Mouse (Mus musculus) Patski (cell line): ENCODE measurements around the gene Mgat2. TPM values are rescaled to one million over a fixed set of nuclear protein-coding genes. Genes with fewer than 3 reads are reported as not detected.
"Not testable (repeated sequence)": the region's sequence is repeated elsewhere in the genome, so short reads cannot be mapped to it uniquely, and the experiment has no call there.

Experiments
- ATAC-seq: fragments of 100-300 bp; one replicate; pipeline ENCODE4 v1.8.0; 2021
- CTCF ChIA-PET: fragments of 350-600 bp; sonication (Branson Sonifier 250); formaldehyde crosslinking; loops from one replicate; lab custom pipeline; 2022; ENCODE audit warnings: inconsistent platforms; lab: Charles Lee
- POLR2A ChIA-PET: fragments of 350-600 bp; sonication (Branson Sonifier 250); formaldehyde crosslinking; loops from one replicate; lab custom pipeline; 2022; ENCODE audit warnings: antibody characterized with exemption, inconsistent platforms; lab: Charles Lee
- DNase-seq: peaks from one replicate; pipeline ENCODE4 v3.0.0-alpha.2; 2011; ENCODE audit warnings: low read depth, low spot score
- H3K27me3 ChIP-seq: fragments of 371-371 bp; one replicate; pipeline ENCODE4 v1.5.1; 2021
- CTCF ChIP-seq: fragments of 100-300 bp; IDR thresholded peaks from one replicate; pipeline ENCODE4 v1.5.1; 2021
- in situ Hi-C: fragments of 300-500 bp; cut with MboI; formaldehyde crosslinking; loops from 3 replicates; pipeline ENCODE4 v1.11.1; 2018; ENCODE audit warnings: low pct_unique_long_range_greater_than_20kb, mixed read lengths
- polyA plus RNA-seq: library from polyadenylated mRNA; unstranded; gene quantifications from one replicate; pipeline ENCODE4 v1.2.3, GENCODE M21; 2021

Mgat2 gene
- polyA plus RNA-seq, 1 experiment from 2014 or later: 65.9 TPM

GRCm38 (mm10) chr12:69159578-69159940, 24.4 kb upstream of the Mgat2 start:
- no peaks in the 10 kb centered on the region for H3K27me3 ChIP-seq
- peak; percentile 69 for TF ChIP-seq CTCF
- ATAC-seq: peak; percentile 18
- ChIA-PET POLR2A (no interaction called here), CTCF (interaction anchor here (1.6 kb wide), 1 partner anchor 11 kb away, joined by 3 read pairs; no protein-coding TSS in a partner anchor)
- in situ Hi-C loops: no loop called here
- DNase-seq: no peak

- DNase-seq, CTCF ChIA-PET, in situ Hi-C loops, ATAC-seq, POLR2A ChIA-PET, H3K27me3 ChIP-seq: not testable (repeated sequence)
These were observed 23.3 kb upstream of the Mgat2 start for GRCm38 (mm10) chr12:69160677-69161076.

DNA sequence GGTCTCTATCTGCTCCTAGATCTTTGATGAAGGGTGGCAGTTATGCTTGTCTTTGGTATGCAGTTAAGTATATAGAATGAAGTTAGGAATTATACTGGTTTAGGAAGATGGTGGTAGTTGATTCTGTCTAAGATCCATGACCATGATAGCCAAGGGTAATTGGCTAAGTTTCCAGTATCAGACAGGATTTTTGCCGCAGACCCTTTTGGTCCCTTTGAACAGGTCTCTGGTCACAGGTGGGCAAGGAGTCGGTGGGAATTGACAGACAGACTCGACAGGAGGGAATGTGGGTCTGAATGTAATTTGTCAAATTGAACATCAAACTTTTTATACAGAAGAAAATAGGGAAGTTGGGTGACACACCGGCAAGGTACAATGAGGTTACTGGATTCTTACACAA, 20.4 kb upstream of the Mgat2 start:
- CTCF ChIA-PET, in situ Hi-C loops, POLR2A ChIA-PET, DNase-seq, H3K27me3 ChIP-seq, ATAC-seq: not testable (repeated sequence)

DNA sequence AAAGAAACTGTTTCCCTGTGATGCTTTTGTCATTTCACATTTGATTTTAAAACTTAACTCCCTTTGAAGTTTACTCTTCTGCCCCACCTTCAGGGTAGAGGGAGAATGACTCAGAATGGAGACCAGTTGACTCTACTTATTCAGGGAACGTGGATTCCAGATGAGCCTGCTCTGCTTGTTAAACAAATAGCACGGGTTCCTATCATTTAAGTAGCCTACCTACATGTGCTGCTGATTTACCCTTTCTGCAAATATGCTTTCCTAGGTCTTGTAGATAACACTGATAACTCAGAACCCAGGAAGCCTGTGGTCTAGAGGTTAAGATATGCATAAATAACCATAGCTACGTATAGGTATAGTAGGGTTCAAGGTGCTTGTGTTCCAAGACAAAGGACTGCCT, 19.1 kb upstream of the Mgat2 start:
- ChIA-PET CTCF (no interaction called here), POLR2A (no interaction called here)
- DNase-seq (no peak), ATAC-seq (no peak)
- in situ Hi-C loops: no loop called here
- no peaks in the 10 kb centered on the region for H3K27me3 ChIP-seq
- no peak for TF ChIP-seq CTCF

GRCm38 (mm10) chr12:69166861-69167581, 16.9 kb upstream of the Mgat2 start:
- in situ Hi-C loops, POLR2A ChIA-PET, H3K27me3 ChIP-seq, ATAC-seq, DNase-seq, CTCF ChIA-PET: not testable (repeated sequence)

DNA sequence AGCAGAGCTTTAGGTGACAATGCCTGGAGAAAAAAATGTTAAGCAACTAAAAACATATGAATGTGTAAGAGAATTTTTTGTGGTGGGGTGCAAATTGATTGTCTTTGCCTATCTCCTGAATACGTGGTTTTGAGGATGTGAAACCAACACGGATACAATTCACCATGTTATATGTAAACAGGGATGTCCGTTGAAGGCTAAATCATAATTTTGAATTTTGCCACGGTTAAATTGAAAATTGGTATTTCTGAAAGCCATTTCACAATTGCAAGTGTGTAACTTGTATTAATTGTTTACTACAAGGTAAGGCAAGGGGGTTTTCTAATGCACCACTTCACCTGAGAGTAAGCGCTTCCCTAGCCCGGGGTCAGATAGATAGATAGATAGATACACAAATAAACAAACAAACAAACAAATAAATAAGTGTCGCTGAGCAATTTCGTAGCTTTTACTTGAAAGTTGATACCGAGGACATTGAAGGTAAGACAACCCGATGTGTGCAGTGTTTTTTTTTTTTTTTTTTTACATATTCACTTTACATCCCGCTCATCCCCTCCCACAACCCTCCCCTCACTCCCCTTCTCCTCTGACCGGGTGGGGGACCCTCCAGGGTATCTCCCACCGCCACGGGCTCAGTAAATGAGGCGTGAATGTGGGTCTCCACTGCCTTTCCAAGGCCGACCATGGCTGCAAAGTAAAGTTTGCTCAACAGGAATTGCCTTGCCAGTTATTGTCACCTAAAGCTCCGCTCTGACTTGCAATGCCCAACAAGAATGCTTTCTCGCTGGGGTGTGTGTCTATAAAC, 16.1 kb upstream of the Mgat2 start:
- TF ChIP-seq CTCF: no peak
- POLR2A ChIA-PET: no interaction called here
- DNase-seq (no peak), ATAC-seq (peak; percentile 14)
- in situ Hi-C loops: no loop called here
- H3K27me3 ChIP-seq: no peaks in the 10 kb centered on the region
- CTCF ChIA-PET: no interaction called here

- ChIA-PET POLR2A (no interaction called here), CTCF (no interaction called here)
- ATAC-seq (peak; percentile 85), DNase-seq (no peak)
- no peak for TF ChIP-seq CTCF
- in situ Hi-C loops: no loop called here
- no peaks in the 10 kb centered on the region for H3K27me3 ChIP-seq
These were observed 15.4 kb upstream of the Mgat2 start, which contains the start of gene Lrr1 for GRCm38 (mm10) chr12:69168461-69169106. Lrr1 (plus strand) TSS chr12:69168814.

GRCm38 (mm10) chr12:69171307-69171706, 12.7 kb upstream of the Mgat2 start:
- no peaks in the 10 kb centered on the region for H3K27me3 ChIP-seq
- DNase-seq: no peak
- in situ Hi-C loops: no loop called here
- TF ChIP-seq CTCF: no peak
- ATAC-seq: no peak
- POLR2A ChIA-PET: no interaction called here
- CTCF ChIA-PET: no interaction called here

DNA sequence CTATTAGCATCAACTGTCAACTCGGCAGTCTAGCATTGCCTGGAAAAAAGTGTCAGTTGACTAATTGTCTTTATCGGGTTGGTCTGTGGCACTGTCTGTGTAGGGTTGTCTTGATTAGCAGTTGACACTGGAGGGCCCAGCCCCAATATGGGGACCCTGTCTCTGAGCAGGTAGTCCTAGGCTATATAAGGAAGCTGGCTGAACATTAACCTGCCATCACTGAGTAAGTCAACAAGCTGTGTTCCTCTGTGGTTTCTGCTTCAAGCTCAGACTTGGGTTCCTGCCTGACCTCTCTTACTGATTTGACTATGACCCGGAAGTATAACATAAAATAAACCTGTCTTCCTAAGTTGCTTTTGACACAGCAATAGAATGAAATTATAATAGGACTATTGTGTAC, 8.0 kb upstream of the Mgat2 start:
- TF ChIP-seq CTCF: no peak
- H3K27me3 ChIP-seq: no peaks in the 10 kb centered on the region
- no peak for ATAC-seq
- CTCF ChIA-PET: no interaction called here
- DNase-seq: no peak
- POLR2A ChIA-PET: interaction anchor here (1.5 kb wide), 1 partner anchor 8 kb away, joined by 4 read pairs; the partner anchor contains the start of genes Mgat2 and Rpl36al
- in situ Hi-C loops: no loop called here

DNA sequence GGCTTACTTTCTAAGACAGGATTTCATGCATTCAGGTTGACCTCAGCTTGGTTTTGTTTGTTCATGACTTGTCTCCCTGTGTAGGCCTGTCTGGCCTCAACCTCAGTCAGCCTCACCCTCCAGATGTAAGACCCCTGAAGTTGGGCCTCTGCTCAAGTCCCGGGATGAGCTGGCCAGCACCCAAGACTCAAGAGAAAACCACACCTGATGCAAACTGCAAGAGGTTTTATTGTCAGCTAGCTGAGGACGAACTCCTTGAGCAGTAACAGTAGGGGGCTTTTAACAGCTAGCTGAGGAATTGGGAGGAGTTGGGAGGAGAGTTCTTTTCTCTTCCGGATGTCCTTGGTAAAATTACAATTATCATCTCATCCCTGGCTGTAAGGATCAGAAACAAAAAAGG, 6.4 kb upstream of the Mgat2 start:
- no peaks in the 10 kb centered on the region for H3K27me3 ChIP-seq
- ATAC-seq (no peak), DNase-seq (no peak)
- in situ Hi-C loops: no loop called here
- no peak for TF ChIP-seq CTCF
- POLR2A ChIA-PET: no interaction called here
- CTCF ChIA-PET: no interaction called here

DNA sequence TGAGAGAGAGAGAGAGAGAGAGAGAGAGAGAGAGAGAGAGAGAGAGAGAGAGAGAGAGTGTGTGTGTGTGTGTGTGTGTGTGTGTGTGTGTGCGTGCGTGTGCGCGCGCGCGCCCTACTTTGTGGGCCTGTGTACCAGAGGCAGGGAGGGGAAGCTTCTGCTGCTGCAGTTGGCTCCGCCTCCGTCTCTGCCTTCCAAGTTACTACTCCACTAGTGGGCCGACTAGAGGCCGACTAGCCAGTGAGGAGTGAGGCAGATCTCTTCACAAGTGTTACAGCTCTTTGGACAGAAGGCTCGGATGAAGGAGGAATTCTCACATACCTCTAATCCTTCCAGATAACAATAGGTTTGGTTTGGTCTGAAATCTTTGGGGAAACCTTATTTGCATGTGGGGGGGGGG, 4.6 kb upstream of the Mgat2 start:
- ATAC-seq: no peak
- H3K27me3 ChIP-seq: no peaks in the 10 kb centered on the region
- ChIA-PET POLR2A (no interaction called here), CTCF (no interaction called here)
- TF ChIP-seq CTCF: no peak
- no peak for DNase-seq
- in situ Hi-C loops: no loop called here
